Mouse (Mus musculus) MEL (cell line): Measurements from ENCODE around the gene Strbp. TPM values are rescaled to one million over a fixed set of nuclear protein-coding genes. Genes with fewer than 3 reads are reported as not detected.

Source experiments
- DNase-seq: peaks from one replicate; pipeline ENCODE4 v3.0.0; 2011; ENCODE audit warnings: low read depth, low spot score
- H3K27ac ChIP-seq: 2 replicates; pipeline ENCODE4 v1.5.1; 2012; ENCODE audit warnings: low read depth, mild to moderate bottlenecking, control low read depth, low read length, moderate library complexity; ENCODE audit not compliant: control insufficient read depth
- H3K27me3 ChIP-seq, 2 experiments: fragments of 150-350 bp in 1 of 2; sonication (generic) in 1 of 2; 2 replicates each; pipeline ENCODE4 v1.6.1; 2012; ENCODE audit warnings: low read length in 2 of 2, mild to moderate bottlenecking in 2 of 2, improper control_type of control experiment in 1 of 2, moderate library complexity in 1 of 2; ENCODE audit not compliant: insufficient read depth in 2 of 2, control insufficient read depth in 1 of 2
- H3K36me3 ChIP-seq, 2 experiments: 2 replicates each; pipeline ENCODE4 v1.6.1; 2012 to 2014; ENCODE audit warnings: low read length in 2 of 2, improper control_type of control experiment in 1 of 2, inconsistent platforms in 1 of 2, mild to moderate bottlenecking in 1 of 2; ENCODE audit not compliant: insufficient read depth in 2 of 2, control insufficient read depth in 1 of 2
- H3K4me1 ChIP-seq, 2 experiments: fragments of 150-350 bp in 1 of 2; sonication (generic) in 1 of 2; 2 replicates each; pipeline ENCODE4 v1.6.1; 2012; ENCODE audit warnings: low read length in 2 of 2, improper control_type of control experiment in 1 of 2, mild to moderate bottlenecking in 1 of 2; ENCODE audit not compliant: insufficient read depth in 2 of 2, control insufficient read depth in 1 of 2
- H3K4me3 ChIP-seq, 2 experiments: fragments of 150-350 bp in 1 of 2; sonication (generic) in 1 of 2; 2 replicates each; pipeline ENCODE4 v1.5.1; 2012; ENCODE audit warnings: low read depth in 2 of 2, low read length in 2 of 2, mild to moderate bottlenecking in 2 of 2, moderate library complexity in 2 of 2, control low read depth in 1 of 2, improper control_type of control experiment in 1 of 2; ENCODE audit not compliant: control insufficient read depth in 1 of 2, insufficient read depth in 1 of 2
- H3K79me2 ChIP-seq: 2 replicates; pipeline ENCODE4 v1.6.1; 2012; ENCODE audit warnings: mild to moderate bottlenecking, low read length, moderate library complexity; ENCODE audit not compliant: control insufficient read depth, poor library complexity, insufficient read depth
- H3K9ac ChIP-seq: 2 replicates; pipeline ENCODE4 v1.6.1; 2012; ENCODE audit warnings: low read depth, mild to moderate bottlenecking, control low read depth, low read length, moderate library complexity; ENCODE audit not compliant: control insufficient read depth, poor library complexity, severe bottlenecking
- H3K9me3 ChIP-seq: fragments of 150-350 bp; sonication (generic); replicated peaks from 2 replicates; pipeline ENCODE4 v1.6.1; 2012; ENCODE audit warnings: mild to moderate bottlenecking, low read length, improper control_type of control experiment, moderate library complexity; ENCODE audit not compliant: insufficient read depth
- E2F4 ChIP-seq: IDR thresholded peaks from 2 replicates; pipeline ENCODE4 v1.6.1; 2011; ENCODE audit warnings: low read depth, low read length, improper control_type of control experiment, borderline replicate concordance
- EP300 ChIP-seq, 2 experiments: IDR thresholded peaks; 2 replicates each; pipeline ENCODE4 v1.6.1; 2011; ENCODE audit warnings: improper control_type of control experiment in 2 of 2, low read length in 2 of 2, low read depth in 1 of 2, mild to moderate bottlenecking in 1 of 2
- GABPA ChIP-seq: IDR thresholded peaks from 2 replicates; pipeline ENCODE4 v1.6.1; 2012; ENCODE audit warnings: low read depth, mild to moderate bottlenecking, inconsistent platforms, low read length, improper control_type of control experiment, moderate library complexity
- GATA1 ChIP-seq: IDR thresholded peaks from 2 replicates; pipeline ENCODE4 v1.6.1; 2011; ENCODE audit warnings: low read depth, low read length, improper control_type of control experiment
- HCFC1 ChIP-seq: IDR thresholded peaks from 2 replicates; pipeline ENCODE4 v1.6.1; 2012; ENCODE audit warnings: low read depth, mild to moderate bottlenecking, inconsistent platforms, low read length, improper control_type of control experiment, moderate library complexity
- KAT2A ChIP-seq: conservative IDR thresholded peaks from 2 replicates; pipeline ENCODE4 v1.6.1; 2012; ENCODE audit warnings: low read depth, low read length, improper control_type of control experiment, inconsistent platforms
- MAFK ChIP-seq: IDR thresholded peaks from 2 replicates; pipeline ENCODE4 v1.6.1; 2011; ENCODE audit warnings: low read depth, mild to moderate bottlenecking, low read length, improper control_type of control experiment, borderline replicate concordance
- MAX ChIP-seq: IDR thresholded peaks from 2 replicates; pipeline ENCODE4 v1.6.1; 2011; ENCODE audit warnings: low read length, improper control_type of control experiment
- MAZ ChIP-seq: IDR thresholded peaks from 2 replicates; pipeline ENCODE4 v1.6.1; 2012; ENCODE audit warnings: low read depth, mild to moderate bottlenecking, inconsistent platforms, low read length, improper control_type of control experiment
- MXI1 ChIP-seq: IDR thresholded peaks from 2 replicates; pipeline ENCODE4 v1.6.1; 2011; ENCODE audit warnings: mild to moderate bottlenecking, low read depth, low read length, improper control_type of control experiment
- MYC ChIP-seq: IDR thresholded peaks from 2 replicates; pipeline ENCODE4 v1.6.1; 2011; ENCODE audit warnings: low read depth, mild to moderate bottlenecking, low read length, improper control_type of control experiment, moderate library complexity
- NELFE ChIP-seq: IDR thresholded peaks from 2 replicates; pipeline ENCODE4 v1.6.1; 2011; ENCODE audit warnings: low read depth, low read length, improper control_type of control experiment
- POLR2A ChIP-seq, 2 experiments: IDR thresholded peaks; 2 replicates each; pipeline ENCODE4 v1.6.1; 2011 to 2012; ENCODE audit warnings: low read length in 2 of 2, mild to moderate bottlenecking in 2 of 2, control low read depth in 1 of 2, improper control_type of control experiment in 1 of 2, low read depth in 1 of 2, moderate library complexity in 1 of 2; ENCODE audit not compliant: control insufficient read depth in 1 of 2, insufficient read depth in 1 of 2, poor library complexity in 1 of 2
- POLR2AphosphoS5 ChIP-seq: IDR thresholded peaks from 2 replicates; pipeline ENCODE4 v1.6.1; 2012; ENCODE audit warnings: low read depth, borderline replicate concordance, mild to moderate bottlenecking, inconsistent platforms, low read length, moderate library complexity, mixed read lengths
- RAD21 ChIP-seq: IDR thresholded peaks from 2 replicates; pipeline ENCODE4 v1.6.1; 2011; ENCODE audit warnings: mild to moderate bottlenecking, low read depth, low read length, improper control_type of control experiment
- SIN3A ChIP-seq: IDR thresholded peaks from 2 replicates; pipeline ENCODE4 v1.6.1; 2012; ENCODE audit warnings: low read length, improper control_type of control experiment, inconsistent platforms
- TBP ChIP-seq: IDR thresholded peaks from 2 replicates; pipeline ENCODE4 v1.8.0; 2011; ENCODE audit warnings: low read depth, low read length, improper control_type of control experiment
- UBTF ChIP-seq: IDR thresholded peaks from 2 replicates; pipeline ENCODE4 v1.6.1; 2012; ENCODE audit warnings: low read depth, mild to moderate bottlenecking, inconsistent platforms, low read length, improper control_type of control experiment, moderate library complexity, borderline replicate concordance; ENCODE audit not compliant: insufficient read depth
- USF1 ChIP-seq: IDR thresholded peaks from 2 replicates; pipeline ENCODE4 v1.6.1; 2014; ENCODE audit warnings: low read depth, mild to moderate bottlenecking, inconsistent platforms, low read length, improper control_type of control experiment, moderate library complexity
- ZMIZ1 ChIP-seq: IDR thresholded peaks from 2 replicates; pipeline ENCODE4 v1.6.1; 2012; ENCODE audit warnings: low read depth, mild to moderate bottlenecking, inconsistent platforms, low read length, improper control_type of control experiment, moderate library complexity
- ZNF384 ChIP-seq: IDR thresholded peaks from 2 replicates; pipeline ENCODE4 v1.6.1; 2012; ENCODE audit warnings: low read depth, mild to moderate bottlenecking, inconsistent platforms, low read length, improper control_type of control experiment
- polyA plus RNA-seq, 2 experiments: library from polyadenylated mRNA; stranded (reverse) in 1 of 2; unstranded in 1 of 2; fragments of >175 nt in 1 of 2; fragments of >200 nt in 1 of 2; gene quantifications; 2 replicates each; pipeline versions ENCODE4 v1.2.1 to v1.2.4; 2012; ENCODE audit warnings: low replicate concordance in 2 of 2, low read depth in 1 of 2; ENCODE audit not compliant: insufficient read length in 2 of 2, insufficient read depth in 1 of 2, missing spikeins in 1 of 2
- total RNA-seq: library from RNA; depleted of rRNA; stranded (reverse); fragments of 300-350 nt; gene quantifications from 2 replicates; pipeline ENCODE4 v1.2.3, GENCODE M21; 2012

Strbp gene
- total and polyA plus RNA-seq, 3 experiments, result 30.6 to 123 (median 59.8) TPM

- peaks cover 0 to 2% of the 10 kb centered on the region in 2 experiments; a peak in 1 of 4 replicates for H3K36me3 ChIP-seq
- no peaks in the 10 kb centered on the region for H3K27me3 ChIP-seq
- H3K9me3 ChIP-seq, result no peaks in the 10 kb centered on the region
- no peak overlapping the region for H3K4me3 ChIP-seq
- H3K9ac ChIP-seq, result no peak overlapping the region
- H3K79me2 ChIP-seq, result peaks cover 1% of the 10 kb centered on the region; the same call in 1 of the 2 replicates
- DNase-seq, result no peak
- H3K27ac ChIP-seq, result no peak overlapping the region
- H3K4me1 ChIP-seq, result peaks cover 0 to 4% of the 10 kb centered on the region in 2 experiments; a peak in 1 of 4 replicates
- no peak for TF ChIP-seq MAX
- TF ChIP-seq UBTF, result no peak
- TF ChIP-seq TBP, result no peak
- no peak for TF ChIP-seq E2F4
- no peak for TF ChIP-seq MYC
- TF ChIP-seq KAT2A, result no peak
- no peak for TF ChIP-seq POLR2AphosphoS5
- no peak for TF ChIP-seq POLR2A (IDR thresholded peaks at IDR 0.05; ENCODE audit: control insufficient read depth in 1 of 2, insufficient read depth in 1 of 2, low read depth in 1 of 2, low read length in 2 of 2, poor library complexity in 1 of 2)
- TF ChIP-seq MAZ, result no peak
- TF ChIP-seq GABPA, result no peak
- TF ChIP-seq RAD21, result no peak
Observed at GRCm38 (mm10) chr2:37651086-37651485, 52.6 kb downstream of the Strbp start.

GRCm38 (mm10) chr2:37649590-37649989 is 54.1 kb downstream of the Strbp start:
- Histone ChIP-seq H3K9me3 (no peaks in the 10 kb centered on the region), H3K79me2 (peaks cover 1% of the 10 kb centered on the region; the same call in 1 of the 2 replicates), H3K27me3 (no peaks in the 10 kb centered on the region), H3K4me1 (no peaks in the 10 kb centered on the region), H3K36me3 (peaks cover 0 to 1% of the 10 kb centered on the region in 2 experiments; a peak in 2 of 4 replicates), H3K9ac (no peak overlapping the region), H3K4me3 (no peak overlapping the region), H3K27ac (no peak overlapping the region)
- no peak for DNase-seq
- TF ChIP-seq MAX (no peak), ZNF384 (no peak), ZMIZ1 (no peak), GATA1 (no peak), EP300 (IDR thresholded peaks at IDR 0.05; ENCODE audit: low read depth in 1 of 2, low read length in 2 of 2) (no peak), HCFC1 (no peak), MAFK (no peak), MXI1 (no peak), USF1 (no peak), NELFE (no peak), SIN3A (no peak), POLR2AphosphoS5 (no peak)
